Mouse (Mus musculus) G1E (cell line): Measurements from ENCODE around the gene Actl6b.

Source experiments
- CTCF ChIP-seq: IDR thresholded peaks from 2 replicates; pipeline ENCODE4 v1.5.1; 2012; ENCODE audit warnings: low read depth, low read length, inconsistent platforms, mixed read lengths
- GATA1 ChIP-seq: IDR thresholded peaks from 2 replicates; pipeline ENCODE4 v1.6.1; 2012; ENCODE audit warnings: borderline replicate concordance, low read length, inconsistent platforms, mixed read lengths
- GATA2 ChIP-seq: IDR thresholded peaks from 2 replicates; pipeline ENCODE4 v1.6.1; 2012; ENCODE audit warnings: low read depth, low read length, inconsistent platforms, borderline replicate concordance
- POLR2AphosphoS5 ChIP-seq: IDR thresholded peaks from 2 replicates; pipeline ENCODE4 v1.6.1; 2012; ENCODE audit warnings: low read depth, low read length, inconsistent platforms; ENCODE audit not compliant: insufficient replicate concordance
- TAL1 ChIP-seq: conservative IDR thresholded peaks from 2 replicates; pipeline ENCODE4 v1.6.1; 2012; ENCODE audit warnings: low read depth, low read length, inconsistent platforms, mixed read lengths

- TF ChIP-seq CTCF (no peak), GATA1 (no peak), GATA2 (no peak), TAL1 (no peak), POLR2AphosphoS5 (no peak)
Observed at GRCm38 (mm10) chr5:137535318-137535717, 18.0 kb upstream of the Actl6b start.
